Mouse (Mus musculus): ENCODE measurements around the gene Gm9958.

- no peak for TF ChIP-seq MAFK (IDR thresholded peaks at IDR 0.05; ENCODE audit: insufficient read depth, low read depth, low read length)
- TF ChIP-seq ZNF384 (IDR thresholded peaks at IDR 0.05; ENCODE audit: low read depth, low read length) = no peak
- no peak for TF ChIP-seq HCFC1 (IDR thresholded peaks at IDR 0.05; ENCODE audit: borderline replicate concordance, insufficient read depth, low read length)
- TF ChIP-seq CHD2 (IDR thresholded peaks at IDR 0.05; ENCODE audit: low read depth, low read length) = no peak
Observed at GRCm38 (mm10) chr5:90373708-90374107, 6.7 kb downstream of the Gm9958 start.

All from ES-E14 (cell line).